Mouse (Mus musculus): ENCODE measurements around the gene Chrng.

The Chrng gene

GRCm38 (mm10) chr1:87198119-87199065 lies 6.1 kb upstream of the Chrng start:
- ATAC-seq (ENCODE audit: insufficient number of reproducible peaks, low FRiP score, low TSS enrichment) = no peak

- no peak for ATAC-seq (ENCODE audit: insufficient number of reproducible peaks, low FRiP score, low TSS enrichment)
These were observed 3.6 kb upstream of the Chrng start for GRCm38 (mm10) chr1:87200811-87201210.

- ATAC-seq (ENCODE audit: insufficient number of reproducible peaks, low FRiP score, low TSS enrichment) = no peak
These were observed 2.6 kb upstream of the Chrng start for GRCm38 (mm10) chr1:87201848-87202247.

GRCm38 (mm10) chr1:87203779-87204178 lies 678 bp upstream of the Chrng start:
- ATAC-seq (ENCODE audit: insufficient number of reproducible peaks, low FRiP score, low TSS enrichment) = no peak

- no peak for ATAC-seq (ENCODE audit: insufficient number of reproducible peaks, low FRiP score, low TSS enrichment)
These were observed 581 bp downstream of the Chrng start for GRCm38 (mm10) chr1:87205038-87205437.

- ATAC-seq (ENCODE audit: insufficient number of reproducible peaks, low FRiP score, low TSS enrichment) = no peak
These were observed 1.0 kb downstream of the Chrng start for GRCm38 (mm10) chr1:87205502-87205901.

- no peak for ATAC-seq (ENCODE audit: insufficient number of reproducible peaks, low FRiP score, low TSS enrichment)
These were observed 1.9 kb downstream of the Chrng start for GRCm38 (mm10) chr1:87206339-87206738.

GRCm38 (mm10) chr1:87211431-87211830 lies 7.0 kb downstream of the Chrng start:
- ATAC-seq (ENCODE audit: insufficient number of reproducible peaks, low FRiP score, low TSS enrichment) = no peak

- peak; percentile 93 for ATAC-seq (ENCODE audit: insufficient number of reproducible peaks, low FRiP score, low TSS enrichment)
These were observed 9.6 kb downstream of the Chrng start, which contains the start of gene Eif4e2 for GRCm38 (mm10) chr1:87213735-87214704. Gene Eif4e2, plus strand, starts transcription at chr1:87213914.

- no peak for ATAC-seq (ENCODE audit: insufficient number of reproducible peaks, low FRiP score, low TSS enrichment)
These were observed 10.3 kb downstream of the Chrng start for GRCm38 (mm10) chr1:87214748-87215147.

- ATAC-seq (ENCODE audit: insufficient number of reproducible peaks, low FRiP score, low TSS enrichment) = no peak
These were observed 13.5 kb downstream of the Chrng start for GRCm38 (mm10) chr1:87217938-87218337.

GRCm38 (mm10) chr1:87225739-87226138 lies 21.3 kb downstream of the Chrng start:
- no peak for ATAC-seq (ENCODE audit: insufficient number of reproducible peaks, low FRiP score, low TSS enrichment)

- ATAC-seq (ENCODE audit: insufficient number of reproducible peaks, low FRiP score, low TSS enrichment) = no peak
These were observed 22.1 kb downstream of the Chrng start for GRCm38 (mm10) chr1:87226409-87227159.

- ATAC-seq (ENCODE audit: insufficient number of reproducible peaks, low FRiP score, low TSS enrichment) = peak; percentile 95
These were observed 22.7 kb downstream of the Chrng start for GRCm38 (mm10) chr1:87227160-87227550.

GRCm38 (mm10) chr1:87230606-87231005 lies 26.1 kb downstream of the Chrng start:
- no peak for ATAC-seq (ENCODE audit: insufficient number of reproducible peaks, low FRiP score, low TSS enrichment)

- no peak for ATAC-seq (ENCODE audit: insufficient number of reproducible peaks, low FRiP score, low TSS enrichment)
These were observed 27.7 kb downstream of the Chrng start for GRCm38 (mm10) chr1:87232197-87232596.

- no peak for ATAC-seq (ENCODE audit: insufficient number of reproducible peaks, low FRiP score, low TSS enrichment)
These were observed 34.6 kb downstream of the Chrng start for GRCm38 (mm10) chr1:87239056-87239455.

GRCm38 (mm10) chr1:87243021-87243420 lies 38.6 kb downstream of the Chrng start:
- ATAC-seq (ENCODE audit: insufficient number of reproducible peaks, low FRiP score, low TSS enrichment) = no peak

- no peak for ATAC-seq (ENCODE audit: insufficient number of reproducible peaks, low FRiP score, low TSS enrichment)
These were observed 41.0 kb downstream of the Chrng start for GRCm38 (mm10) chr1:87245430-87245829.
